Mouse (Mus musculus): ENCODE results near the gene Ppp2r5b.
A peak's percentile ranks its signal among the peaks of the same experiment; 100 is the strongest.

Ppp2r5b gene

GRCm38 (mm10) chr19:6235084-6236052, at the start of gene Ppp2r5b:
TSS of gene Ppp2r5b (minus strand) at chr19:6235872.
- DNase-seq (ENCODE audit: low spot score) = peak; percentile 89

GRCm38 (mm10) chr19:6285226-6285625, 49.6 kb upstream of the Ppp2r5b start:
- DNase-seq (ENCODE audit: low spot score) = no peak

GRCm38 (mm10) chr19:6284502-6284901, 48.8 kb upstream of the Ppp2r5b start:
- no peak for DNase-seq (ENCODE audit: low spot score)

GRCm38 (mm10) chr19:6283001-6283400, 47.3 kb upstream of the Ppp2r5b start:
- DNase-seq (ENCODE audit: low spot score) = no peak

GRCm38 (mm10) chr19:6281122-6282020, 45.7 kb upstream of the Ppp2r5b start:
- no peak for DNase-seq (ENCODE audit: low spot score)

GRCm38 (mm10) chr19:6280554-6280953, 44.9 kb upstream of the Ppp2r5b start:
- no peak for DNase-seq (ENCODE audit: low spot score)

GRCm38 (mm10) chr19:6279481-6280144, 43.9 kb upstream of the Ppp2r5b start:
- no peak for DNase-seq (ENCODE audit: low spot score)

GRCm38 (mm10) chr19:6278439-6279073, 42.9 kb upstream of the Ppp2r5b start:
- no peak for DNase-seq (ENCODE audit: low spot score)

- peak; percentile 40 for DNase-seq (ENCODE audit: low spot score)
Measured at GRCm38 (mm10) chr19:6277661-6278438, 42.2 kb upstream of the Ppp2r5b start.

GRCm38 (mm10) chr19:6276426-6277421, 41.1 kb upstream of the Ppp2r5b start, which contains the start of gene Ehd1:
TSS of gene Ehd1 (plus strand) at chr19:6276725.
- peak; percentile 96 for DNase-seq (ENCODE audit: low spot score)

GRCm38 (mm10) chr19:6275740-6276389, 40.2 kb upstream of the Ppp2r5b start:
- DNase-seq (ENCODE audit: low spot score) = no peak

- no peak for DNase-seq (ENCODE audit: low spot score)
Measured at GRCm38 (mm10) chr19:6273998-6274608, 38.4 kb upstream of the Ppp2r5b start.

GRCm38 (mm10) chr19:6273592-6273991, 37.9 kb upstream of the Ppp2r5b start:
- no peak for DNase-seq (ENCODE audit: low spot score)

GRCm38 (mm10) chr19:6272738-6273137, 37.1 kb upstream of the Ppp2r5b start:
- no peak for DNase-seq (ENCODE audit: low spot score)

GRCm38 (mm10) chr19:6272053-6272452, 36.4 kb upstream of the Ppp2r5b start:
- no peak for DNase-seq (ENCODE audit: low spot score)

GRCm38 (mm10) chr19:6271206-6271605, 35.5 kb upstream of the Ppp2r5b start:
- DNase-seq (ENCODE audit: low spot score) = no peak

- no peak for DNase-seq (ENCODE audit: low spot score)
Measured at GRCm38 (mm10) chr19:6270661-6271060, 35.0 kb upstream of the Ppp2r5b start.

GRCm38 (mm10) chr19:6269798-6270475, 34.3 kb upstream of the Ppp2r5b start:
- no peak for DNase-seq (ENCODE audit: low spot score)

Data from ovary, postnatal 10 days (tissue).